Mouse (Mus musculus) inflammation-experienced regulatory T-cells, adult 6 months (primary cell): ENCODE measurements around the gene Syde2. TPM values are rescaled to one million over a fixed set of nuclear protein-coding genes. Genes with fewer than 3 reads are reported as not detected.
"Not testable (repeated sequence)": the region's sequence is repeated elsewhere in the genome, so short reads cannot be mapped to it uniquely, and the experiment has no call there.

Source experiments
- ATAC-seq: one replicate; pipeline ENCODE4 v1.8.0; 2017
- polyA plus RNA-seq, 3 experiments: library from polyadenylated mRNA; unstranded; fragments of 100-300 nt; shearing (Covaris generic); gene quantifications; one replicate each; pipeline ENCODE4 v1.2.1; 2017

Gene Syde2
- polyA plus RNA-seq = under 1 TPM in 1 of 3 experiments, not detected in 2; 0.13 TPM

DNA sequence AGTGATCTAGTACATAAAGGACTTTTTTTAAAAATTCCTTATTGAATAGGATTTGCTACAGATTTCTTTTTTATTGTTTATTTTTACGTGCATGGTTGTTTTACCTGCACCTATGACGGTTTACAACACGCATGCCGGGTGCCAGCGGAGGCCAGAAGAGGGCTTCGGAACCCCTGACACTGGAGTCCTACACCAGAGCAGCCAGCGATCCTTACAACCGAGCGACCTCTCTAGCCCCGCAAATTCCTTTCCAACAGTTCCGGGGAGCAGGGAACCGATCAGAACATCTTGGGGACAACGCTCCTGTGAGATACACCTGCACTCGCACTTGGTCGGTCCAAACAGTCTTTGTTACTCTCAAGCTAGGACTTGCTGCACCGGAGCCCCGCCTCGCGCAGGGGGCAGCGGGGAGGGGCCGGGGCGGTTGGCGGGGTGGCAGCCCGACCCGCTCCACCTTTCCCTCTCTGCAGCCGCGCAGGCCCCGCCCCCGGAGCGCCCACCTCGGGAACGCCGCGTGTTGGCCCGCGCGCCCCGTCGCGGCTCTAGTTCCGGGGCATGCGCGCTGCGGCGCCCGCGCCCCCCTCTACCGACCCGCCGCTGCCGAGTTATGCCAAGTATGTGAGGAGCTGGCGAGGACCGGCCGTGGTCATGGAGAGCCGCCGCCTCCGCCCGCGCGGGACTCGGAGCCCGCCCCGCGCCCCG is at the start of gene Syde2:
TSS of gene Syde2 (plus strand) at position 603 of the 702 bp plus-strand sequence.
- ATAC-seq = no peak

- no peak for ATAC-seq
These were observed 49.0 kb upstream of the Syde2 start for GRCm38 (mm10) chr3:145938405-145939349.

- no peak for ATAC-seq
These were observed 48.3 kb upstream of the Syde2 start for GRCm38 (mm10) chr3:145939402-145939801.

GRCm38 (mm10) chr3:145939971-145940370 is 47.7 kb upstream of the Syde2 start:
- no peak for ATAC-seq

DNA sequence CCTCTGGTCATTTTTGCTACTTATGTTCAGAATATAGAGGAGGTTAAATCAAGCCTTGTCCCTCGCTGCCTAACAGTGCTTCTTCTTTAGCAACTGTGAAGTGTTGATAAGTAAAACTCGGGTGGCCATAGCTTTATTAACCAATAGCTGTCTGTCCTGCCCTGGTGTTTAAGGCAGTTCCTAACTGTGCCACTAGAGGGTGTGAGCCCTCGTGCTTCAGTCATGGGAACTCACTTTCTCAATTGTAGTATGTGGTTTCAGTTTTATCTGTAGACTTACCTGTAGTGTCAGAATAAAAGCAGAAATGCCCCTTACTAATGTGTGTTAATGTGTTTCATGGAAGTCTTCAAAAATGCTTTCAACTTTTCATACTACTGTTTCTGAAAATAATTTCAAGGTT is 45.7 kb upstream of the Syde2 start:
- ATAC-seq = peak; percentile 74

GRCm38 (mm10) chr3:145944348-145944747 is 43.3 kb upstream of the Syde2 start:
- no peak for ATAC-seq

- ATAC-seq = no peak
These were observed 41.8 kb upstream of the Syde2 start for GRCm38 (mm10) chr3:145945904-145946303.

GRCm38 (mm10) chr3:145946654-145947053 is 41.0 kb upstream of the Syde2 start:
- ATAC-seq = no peak

- no peak for ATAC-seq
These were observed 40.0 kb upstream of the Syde2 start for GRCm38 (mm10) chr3:145947539-145948204.

DNA sequence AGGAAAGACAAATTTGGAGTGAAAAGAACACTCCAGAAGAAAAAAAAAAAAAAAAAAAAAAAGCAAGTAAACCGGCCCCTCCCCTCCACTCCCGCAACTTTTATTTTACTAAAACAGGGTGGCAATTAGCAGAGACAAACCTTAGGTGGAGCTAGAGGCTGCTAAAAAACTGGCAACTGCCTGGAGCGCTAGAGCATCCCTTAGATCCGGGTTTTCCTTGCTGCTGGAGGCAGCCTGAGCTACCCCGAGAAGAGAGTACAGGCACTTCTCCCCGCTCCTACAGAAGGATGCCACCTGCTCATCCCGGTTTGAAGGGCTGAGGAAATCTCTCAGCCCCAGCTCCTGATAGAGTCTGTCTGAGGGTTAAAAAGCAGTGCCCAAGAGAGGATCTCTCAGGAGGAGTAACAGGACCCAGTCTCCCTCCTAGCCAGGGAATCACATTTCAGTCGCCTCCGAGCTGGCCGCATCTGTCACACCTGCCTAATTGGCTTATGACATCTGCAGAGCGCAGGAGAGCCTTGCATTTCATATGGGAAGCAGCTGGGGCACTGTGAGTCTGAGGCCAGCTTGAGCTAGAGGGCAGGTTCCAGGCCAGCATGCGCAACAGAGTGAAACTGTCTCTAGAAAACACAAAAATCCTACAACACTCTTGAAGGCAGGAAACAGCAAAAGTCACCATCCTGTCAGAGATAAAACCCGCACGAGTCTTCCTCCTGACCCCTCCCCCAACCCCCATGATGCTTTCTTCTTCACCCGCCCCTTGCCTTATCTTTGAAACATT is 37.4 kb upstream of the Syde2 start:
- peak; percentile 77 for ATAC-seq

- no peak for ATAC-seq
These were observed 36.9 kb upstream of the Syde2 start for GRCm38 (mm10) chr3:145950815-145951130.

DNA sequence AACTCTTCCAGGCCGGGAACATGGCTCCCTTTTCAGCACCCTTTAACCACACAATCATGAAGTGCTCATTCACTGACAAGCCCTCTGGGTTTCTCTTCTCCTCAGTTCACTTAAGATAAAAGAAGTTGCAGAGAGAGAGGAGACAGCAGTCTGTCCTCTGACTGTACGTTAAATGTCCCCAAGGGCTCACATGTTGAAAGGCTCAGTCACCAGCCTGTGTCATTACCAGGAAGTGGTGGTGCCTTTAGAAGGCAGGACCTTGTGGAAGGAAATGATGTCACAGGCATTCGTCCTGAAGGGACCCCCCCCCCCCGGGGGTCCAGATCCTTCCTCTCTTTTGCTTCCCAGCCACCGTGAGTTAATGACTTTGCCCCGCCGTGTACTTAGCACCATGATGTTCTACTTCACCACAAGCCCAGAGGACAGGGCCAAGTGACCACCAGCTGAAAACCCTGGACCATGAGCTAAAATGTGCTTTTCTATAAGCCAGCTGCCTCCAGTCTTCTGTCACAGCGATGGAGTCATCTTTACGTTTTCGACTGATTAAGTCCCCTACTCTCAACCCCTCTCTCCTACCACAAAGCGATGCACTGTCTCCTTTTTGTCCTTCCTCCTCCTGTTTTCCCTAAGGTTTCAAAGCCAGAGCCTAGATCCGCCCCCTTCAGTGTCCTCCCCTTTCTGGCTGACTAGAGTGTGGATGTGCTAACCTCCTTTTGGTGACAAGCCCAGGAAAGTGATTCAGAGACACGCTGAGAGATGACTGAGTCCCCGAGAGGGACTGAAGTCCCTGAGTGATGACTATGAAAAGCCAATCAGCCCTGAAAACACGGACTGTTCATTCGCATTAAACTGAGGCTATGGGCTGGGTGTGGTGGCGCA is 36.1 kb upstream of the Syde2 start:
- peak; percentile 55 for ATAC-seq

- ATAC-seq = no peak
These were observed 34.7 kb upstream of the Syde2 start for GRCm38 (mm10) chr3:145952945-145953344.

DNA sequence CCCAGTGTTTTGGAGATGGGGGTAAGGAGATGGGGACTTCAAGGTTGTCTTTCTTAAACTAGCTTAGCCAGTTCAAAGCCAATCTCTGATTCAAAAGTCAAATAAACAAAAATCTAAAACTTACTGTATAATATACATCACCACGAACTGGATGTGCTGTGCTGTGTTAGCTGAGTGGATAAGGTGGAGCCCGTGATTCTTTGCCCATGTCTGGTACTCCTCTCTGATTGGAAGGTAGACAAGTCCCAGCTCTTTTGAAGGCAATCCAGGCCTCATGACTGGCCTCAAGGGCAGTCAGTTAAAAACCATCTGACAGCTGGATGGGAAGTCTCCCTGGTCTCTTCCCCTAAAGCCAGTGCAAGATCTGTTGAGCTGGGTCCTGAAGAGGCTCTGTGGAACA is 34.3 kb upstream of the Syde2 start:
- ATAC-seq = no peak

DNA sequence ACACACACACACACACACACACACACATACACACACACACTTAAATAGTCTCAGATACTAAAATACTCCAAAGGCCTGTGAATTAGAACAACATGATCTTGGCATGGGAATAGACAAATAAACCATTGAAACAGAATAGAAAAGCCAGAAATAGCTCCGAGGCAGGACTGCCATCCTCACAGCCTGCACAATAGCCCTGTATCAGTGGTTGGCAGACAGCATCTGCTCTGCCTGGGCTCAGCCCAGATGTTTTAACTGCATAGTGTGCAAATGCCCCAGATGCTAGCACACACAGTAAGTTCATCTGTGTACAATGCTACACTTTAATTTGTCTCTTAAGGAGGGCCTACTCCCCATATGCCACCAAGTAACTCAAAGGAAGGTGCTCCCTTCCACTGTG is 27.8 kb upstream of the Syde2 start:
- no peak for ATAC-seq

- no peak for ATAC-seq
These were observed 25.3 kb upstream of the Syde2 start for GRCm38 (mm10) chr3:145962411-145962810.

- ATAC-seq = no peak
These were observed 24.3 kb upstream of the Syde2 start for GRCm38 (mm10) chr3:145963101-145964017.

- ATAC-seq = no peak
These were observed 23.7 kb upstream of the Syde2 start for GRCm38 (mm10) chr3:145964018-145964387.

- ATAC-seq = no peak
These were observed 23.2 kb upstream of the Syde2 start for GRCm38 (mm10) chr3:145964473-145964872.

DNA sequence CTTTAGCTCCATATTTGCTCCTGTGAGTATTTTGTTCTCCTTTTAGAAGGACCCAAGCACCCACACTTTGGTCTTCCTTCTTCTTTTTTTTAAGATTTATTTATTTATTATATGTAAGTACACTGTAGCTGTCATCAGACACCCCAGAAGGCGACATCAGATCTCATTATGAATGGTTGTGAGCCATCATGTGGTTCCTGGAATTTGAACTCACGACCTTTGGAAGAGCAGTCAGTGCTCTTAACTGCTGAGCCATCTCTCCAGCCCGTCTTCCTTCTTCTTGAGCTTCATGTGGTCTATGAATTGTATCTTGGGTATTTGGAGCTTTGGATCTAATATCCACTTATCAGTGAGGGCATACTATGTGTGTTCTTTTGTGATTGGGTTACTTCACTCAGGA is 22.1 kb upstream of the Syde2 start:
- ATAC-seq = not testable (repeated sequence)
